Mouse (Mus musculus): ENCODE results near the gene Slc6a20a.
A peak's percentile ranks its signal among the peaks of the same experiment; 100 is the strongest.
"Not testable (repeated sequence)": the region's sequence is repeated elsewhere in the genome, so short reads cannot be mapped to it uniquely, and the experiment has no call there.

Gene Slc6a20a

DNA sequence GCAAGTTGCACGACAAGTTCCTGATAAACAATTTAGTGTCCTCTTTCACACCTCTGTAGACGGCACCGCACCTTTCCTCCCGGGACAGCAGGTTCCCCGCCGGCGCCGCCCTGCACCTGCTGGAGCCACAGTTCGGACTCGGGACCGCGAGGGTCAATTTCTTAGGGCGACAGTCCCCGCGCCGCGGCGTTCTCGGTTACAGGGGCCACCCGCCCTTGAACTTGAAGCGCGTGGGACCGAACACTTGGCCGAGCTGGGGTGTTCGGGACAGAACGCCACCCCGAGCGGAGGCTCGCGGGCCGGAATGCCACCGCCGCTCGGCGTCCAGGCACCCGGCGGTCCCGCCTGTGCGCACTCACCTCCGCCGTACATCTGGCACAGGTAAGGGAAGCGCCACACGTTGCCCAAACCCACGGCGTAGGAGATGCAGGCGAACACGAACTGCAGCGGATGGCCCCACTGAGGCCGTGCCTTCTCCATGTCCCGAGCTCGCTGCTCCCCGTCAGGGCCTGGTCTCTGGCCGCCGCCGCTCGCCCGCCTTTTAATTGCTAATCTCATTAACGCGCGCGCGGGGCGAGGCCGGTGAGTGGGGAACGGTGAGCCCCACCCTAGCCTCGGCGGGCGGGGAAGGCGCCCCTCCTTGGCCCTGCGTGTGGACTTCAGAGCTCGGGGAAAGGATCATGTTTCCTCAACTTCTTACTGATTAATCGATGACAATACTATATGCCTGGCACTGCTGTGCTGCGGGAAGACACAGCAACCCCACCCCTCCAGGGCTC lies at the start of gene Slc6a20a, which contains the start of gene Ccr9:
Gene Slc6a20a, minus strand, starts transcription at position 559 of the 779 bp plus-strand sequence.
Gene Ccr9, plus strand, starts transcription at position 113 of the 779 bp plus-strand sequence.
- ATAC-seq (ENCODE audit: insufficient number of reproducible peaks, low FRiP score, low TSS enrichment), result no peak

- ATAC-seq (ENCODE audit: insufficient number of reproducible peaks, low FRiP score, low TSS enrichment), result no peak
Measured at GRCm38 (mm10) chr9:123722737-123723493, 44.2 kb upstream of the Slc6a20a start.

- peak; percentile 99 for ATAC-seq (ENCODE audit: insufficient number of reproducible peaks, low FRiP score, low TSS enrichment)
Measured at GRCm38 (mm10) chr9:123717186-123718008, 38.7 kb upstream of the Slc6a20a start, which contains the start of gene Lztfl1. Lztfl1 (minus strand) TSS chr9:123717697.

DNA sequence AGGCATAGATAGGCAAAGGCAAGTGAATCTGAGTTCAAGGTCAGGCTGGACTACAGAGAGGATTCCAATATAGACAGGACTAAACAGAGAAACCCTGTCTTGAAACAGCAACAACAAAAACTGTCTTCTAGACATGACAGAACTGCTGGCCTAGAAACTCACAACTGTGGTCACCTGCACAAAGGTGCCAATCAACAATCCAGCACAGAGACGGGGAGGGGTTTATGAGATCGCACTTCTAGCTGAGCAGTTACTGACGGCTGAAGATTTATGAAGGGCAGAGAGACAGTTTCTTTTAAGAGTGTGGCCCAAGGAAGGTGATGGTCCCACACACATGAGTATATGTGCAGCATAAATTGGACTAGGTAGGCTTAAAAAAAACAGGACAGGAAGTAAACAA lies 37.6 kb upstream of the Slc6a20a start:
- ATAC-seq (ENCODE audit: insufficient number of reproducible peaks, low FRiP score, low TSS enrichment), result no peak

DNA sequence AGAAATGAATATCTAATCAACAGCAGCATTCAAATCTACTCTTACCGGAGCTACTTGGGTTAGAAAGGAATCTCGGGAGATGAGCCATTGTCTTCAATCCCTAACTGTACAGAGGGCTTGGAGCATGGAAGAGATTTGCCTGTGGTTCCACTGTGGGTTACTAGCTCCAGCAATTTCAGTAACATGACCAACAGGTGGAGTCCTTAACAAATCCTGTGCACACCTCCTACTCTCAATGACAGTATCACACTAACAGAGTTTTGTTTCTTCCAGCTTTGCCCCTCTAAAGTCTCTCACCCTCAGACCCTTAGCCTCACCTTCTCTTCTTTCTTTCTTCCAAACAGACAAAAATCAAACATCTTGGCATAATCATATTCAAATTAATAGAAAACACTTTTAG lies 34.4 kb upstream of the Slc6a20a start:
- ATAC-seq (ENCODE audit: insufficient number of reproducible peaks, low FRiP score, low TSS enrichment), result no peak

DNA sequence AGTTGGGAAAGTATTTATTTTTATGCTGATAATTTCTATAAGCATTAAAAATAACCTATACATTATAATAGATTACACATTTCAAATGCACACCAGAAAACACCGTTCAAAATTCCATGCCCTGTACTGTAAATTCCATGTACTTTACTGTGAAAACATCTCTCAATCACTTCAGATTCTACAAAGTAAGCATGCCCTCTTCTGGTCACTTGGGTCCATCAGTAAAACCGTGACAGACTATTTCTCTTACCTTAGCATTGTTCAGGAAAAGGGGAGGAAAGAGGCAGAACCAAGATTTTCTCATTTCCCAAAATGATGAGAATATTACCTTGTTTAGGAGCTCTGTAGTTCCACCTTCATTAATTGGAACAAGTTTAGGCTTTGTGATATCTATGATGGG lies 30.5 kb upstream of the Slc6a20a start:
- ATAC-seq (ENCODE audit: insufficient number of reproducible peaks, low FRiP score, low TSS enrichment), result no peak

DNA sequence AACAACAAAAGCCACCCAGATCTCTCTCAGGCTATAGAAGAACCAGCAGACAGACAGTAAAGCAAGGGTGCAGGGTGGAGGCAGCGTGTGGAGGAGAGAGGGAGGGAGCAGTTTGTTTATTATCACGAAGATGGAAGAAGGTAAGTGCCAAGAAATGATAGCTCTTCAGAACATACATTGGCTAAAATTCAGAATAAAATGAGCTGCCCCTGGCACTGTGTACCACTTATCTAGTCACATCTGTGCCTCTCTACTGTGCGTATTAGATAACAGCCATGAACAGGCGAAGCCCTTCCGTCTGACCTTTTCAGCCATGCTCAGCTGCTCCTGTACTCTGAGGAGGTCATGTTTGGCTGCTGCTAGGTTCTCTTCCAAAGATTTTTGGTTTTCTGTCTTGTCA lies 23.1 kb upstream of the Slc6a20a start:
- no peak for ATAC-seq (ENCODE audit: insufficient number of reproducible peaks, low FRiP score, low TSS enrichment)

DNA sequence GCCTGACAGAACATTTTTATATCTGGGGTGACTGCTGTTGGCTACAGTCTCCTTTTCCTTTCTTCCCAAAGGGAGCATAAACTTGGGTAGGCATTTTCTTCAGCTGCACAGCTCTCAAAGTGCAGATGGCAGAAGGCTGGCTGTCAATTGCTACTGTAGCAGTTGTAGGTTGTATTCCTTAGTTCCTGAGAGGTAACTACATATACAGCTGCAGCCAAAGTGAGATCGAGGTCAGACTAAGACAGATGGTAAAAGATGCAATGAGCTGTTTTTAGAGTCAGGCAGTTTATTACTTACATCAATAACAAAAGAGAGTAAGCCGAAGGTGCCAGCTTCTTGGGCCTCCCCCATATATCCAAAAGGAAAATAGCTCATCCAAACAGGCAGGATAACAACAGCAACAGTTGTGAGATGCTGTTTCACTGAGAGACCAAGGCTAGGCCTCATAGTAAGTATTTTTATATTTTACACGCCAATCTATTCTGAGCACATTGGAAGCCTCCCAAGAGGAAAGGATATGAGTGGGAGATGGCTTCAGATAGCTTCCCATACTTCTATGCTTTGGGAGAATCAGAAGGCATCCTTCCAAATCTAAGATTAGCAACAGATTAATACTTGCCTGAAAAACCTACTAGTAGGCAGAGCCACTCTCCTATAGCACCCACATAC lies 17.1 kb upstream of the Slc6a20a start:
- no peak for ATAC-seq (ENCODE audit: insufficient number of reproducible peaks, low FRiP score, low TSS enrichment)

- ATAC-seq (ENCODE audit: insufficient number of reproducible peaks, low FRiP score, low TSS enrichment), result no peak
Measured at GRCm38 (mm10) chr9:123688227-123688626, 9.5 kb upstream of the Slc6a20a start.

GRCm38 (mm10) chr9:123686206-123686605 lies 7.5 kb upstream of the Slc6a20a start:
- ATAC-seq (ENCODE audit: insufficient number of reproducible peaks, low FRiP score, low TSS enrichment), result no peak

DNA sequence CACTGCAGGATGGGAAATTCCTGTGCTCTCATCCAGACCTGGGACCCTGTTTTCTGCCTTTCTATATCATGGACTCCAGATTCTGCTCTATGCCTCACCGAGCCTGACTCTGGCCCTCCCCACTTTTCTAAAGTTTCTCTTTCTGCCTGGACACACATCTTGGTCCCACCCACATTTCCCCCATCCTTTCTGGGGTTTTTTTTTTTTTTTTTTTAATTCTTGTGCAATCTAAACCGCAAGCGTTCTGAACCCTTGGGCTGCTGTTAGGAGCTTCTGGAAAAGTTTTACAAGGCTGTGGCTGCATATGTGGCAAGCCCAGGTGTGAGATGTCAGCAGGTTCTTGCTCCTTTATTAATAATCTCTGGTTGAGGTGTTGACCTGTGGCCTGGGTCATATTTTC lies 5.0 kb upstream of the Slc6a20a start:
- ATAC-seq (ENCODE audit: insufficient number of reproducible peaks, low FRiP score, low TSS enrichment), result no peak

DNA sequence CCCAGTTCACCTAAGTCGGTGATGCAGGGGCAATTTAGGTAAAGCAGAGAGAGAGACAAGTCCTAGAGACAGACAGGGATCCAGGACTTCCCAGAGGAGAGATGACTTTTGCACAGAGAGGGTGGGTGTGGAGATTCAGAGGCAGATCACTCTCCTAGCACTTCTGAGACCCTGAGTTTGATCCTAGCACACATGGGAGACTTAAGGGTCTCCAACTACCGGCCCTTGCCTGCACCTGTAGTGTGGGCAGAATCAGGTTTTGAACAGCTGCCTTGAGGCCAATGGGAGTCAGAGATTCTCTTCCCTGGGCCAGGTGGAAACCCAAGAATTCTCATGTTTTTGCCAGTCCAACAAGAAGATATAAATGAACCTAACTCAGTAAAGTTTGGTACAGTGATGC lies 513 bp upstream of the Slc6a20a start:
- no peak for ATAC-seq (ENCODE audit: insufficient number of reproducible peaks, low FRiP score, low TSS enrichment)

GRCm38 (mm10) chr9:123665645-123666044 lies 13.0 kb downstream of the Slc6a20a start:
- no peak for ATAC-seq (ENCODE audit: insufficient number of reproducible peaks, low FRiP score, low TSS enrichment)

- ATAC-seq (ENCODE audit: insufficient number of reproducible peaks, low FRiP score, low TSS enrichment), result not testable (repeated sequence)
Measured at GRCm38 (mm10) chr9:123659986-123660676, 18.6 kb downstream of the Slc6a20a start.

DNA sequence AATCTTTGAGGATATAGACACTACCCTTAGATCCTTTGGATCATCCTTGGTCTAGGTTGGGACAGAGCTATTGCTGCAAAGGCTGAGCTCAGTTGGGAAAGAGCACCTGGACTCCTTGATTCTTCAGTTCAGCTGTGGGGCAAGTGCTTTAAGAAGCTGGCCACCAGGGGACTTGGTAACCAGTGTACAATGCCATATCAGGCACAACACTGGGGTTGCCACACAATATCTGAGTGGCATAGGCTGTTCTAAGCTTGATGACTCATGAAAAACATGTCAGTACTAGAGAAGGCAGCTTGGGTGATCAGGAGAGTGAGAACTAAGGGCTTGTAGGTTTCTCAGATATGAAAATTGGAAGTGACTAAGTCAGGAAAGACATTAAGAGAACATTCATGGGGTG lies 19.7 kb downstream of the Slc6a20a start:
- ATAC-seq (ENCODE audit: insufficient number of reproducible peaks, low FRiP score, low TSS enrichment), result no peak

- no peak for ATAC-seq (ENCODE audit: insufficient number of reproducible peaks, low FRiP score, low TSS enrichment)
Measured at GRCm38 (mm10) chr9:123657457-123657856, 21.2 kb downstream of the Slc6a20a start.

DNA sequence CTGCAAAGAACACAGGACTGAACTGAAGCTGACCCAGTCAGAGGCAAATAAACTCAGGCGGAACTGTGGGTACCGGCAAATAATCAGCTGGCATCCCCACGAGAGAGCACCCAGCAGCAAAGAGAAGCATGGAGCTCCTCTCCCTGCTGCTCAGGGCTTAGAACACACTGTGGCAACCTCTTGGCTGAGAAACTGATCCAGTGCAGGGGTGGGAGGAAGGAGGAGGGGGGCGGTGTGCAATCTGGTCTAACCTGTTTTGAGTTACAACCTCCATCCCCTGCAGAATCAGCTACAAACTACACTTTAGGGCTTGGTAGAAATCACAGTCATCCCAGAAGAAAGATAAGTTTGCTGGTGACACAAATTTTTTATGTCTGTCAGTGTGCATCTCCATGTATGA lies 27.3 kb downstream of the Slc6a20a start:
- ATAC-seq (ENCODE audit: insufficient number of reproducible peaks, low FRiP score, low TSS enrichment), result no peak

- ATAC-seq (ENCODE audit: insufficient number of reproducible peaks, low FRiP score, low TSS enrichment), result no peak
Measured at GRCm38 (mm10) chr9:123649785-123650511, 28.7 kb downstream of the Slc6a20a start.

GRCm38 (mm10) chr9:123640106-123640505 lies 38.6 kb downstream of the Slc6a20a start:
- ATAC-seq (ENCODE audit: insufficient number of reproducible peaks, low FRiP score, low TSS enrichment), result no peak
